In genomic region chr1:43186334-43186733, GRCm38 (mm10) we compare ENCODE assay signal across 27 mouse cellular contexts. TPM values are rescaled to one million over a fixed set of nuclear protein-coding genes. Genes with fewer than 3 reads are reported as not detected.
DNase-seq lines count a peak whose midpoint lies in the region; ATAC-seq lines count a peak whose summit lies in the region.
"Had no signal": no experiment of that assay in that cellular context is flagged by ENCODE, and none has a peak within 500 bp of the region (broad histone marks: within the 10 kb centered on the region; RNA-seq: fewer than 3 reads in every experiment).

No protein-coding gene starts in this region.

- 0 out of 2 replicates have a peak overlapping the region, but pooled peaks have one; percentile 35 for H3K27ac ChIP-seq in hindbrain, embryonic 10.5 days
- H3K27ac ChIP-seq in hindbrain, embryonic 13.5 days: no peak overlapping the region
- no peak overlapping the region for H3K27ac ChIP-seq in embryonic facial prominence, embryonic 13.5 days
- H3K27ac ChIP-seq: forebrain, embryonic 10.5 days; heart, embryonic 13.5 days; hindbrain, embryonic 12.5 days; kidney, embryonic 15.5 days; left cerebral cortex, adult 2 months; limb, embryonic 15.5 days; liver, embryonic 15.5 days; lung, embryonic 15.5 days; neural tube, embryonic 13.5 days had no signal

- H3K27me3 ChIP-seq in hindbrain, embryonic 10.5 days (ENCODE audit: insufficient read depth, poor library complexity, severe bottlenecking): no peaks in the 10 kb centered on the region
- no peaks in the 10 kb centered on the region for H3K27me3 ChIP-seq in hindbrain, embryonic 13.5 days
- H3K27me3 ChIP-seq in embryonic facial prominence, embryonic 13.5 days: no peaks in the 10 kb centered on the region
- H3K27me3 ChIP-seq: heart, embryonic 13.5 days; hindbrain, embryonic 12.5 days; kidney, embryonic 15.5 days; limb, embryonic 15.5 days; liver, embryonic 15.5 days; lung, embryonic 15.5 days; neural tube, embryonic 13.5 days had no signal

- no peak overlapping the region for H3K4me2 ChIP-seq in hindbrain, embryonic 13.5 days
- no peak overlapping the region for H3K4me2 ChIP-seq in embryonic facial prominence, embryonic 13.5 days
- H3K4me2 ChIP-seq: heart, embryonic 13.5 days; hindbrain, embryonic 12.5 days; kidney, embryonic 15.5 days; limb, embryonic 15.5 days; liver, embryonic 15.5 days; lung, embryonic 15.5 days; neural tube, embryonic 13.5 days had no signal

- peak; percentile 67 for DNase-seq in heart, adult 11 months
- no peak for DNase-seq in heart, postnatal 25 days (ENCODE audit: low spot score)
- DNase-seq in hindbrain, embryonic 10.5 days (ENCODE audit: low spot score): peak; percentile 23
- DNase-seq in embryo, embryonic 10 days (ENCODE audit: low spot score): peak; percentile 20
- no peak for DNase-seq in layer of hippocampus, adult 8-10 months (ENCODE audit: low spot score in 2 of 2)
- DNase-seq: adrenal gland, postnatal 36 days; cerebellum, adult 9-10 months; forebrain, postnatal 0 days; gastrocnemius, postnatal 36 days; kidney, adult 11 months; left cerebral cortex, postnatal 4 days; lung, postnatal 4 days; right cerebral cortex, postnatal 4 days; thymus, postnatal 14 days had no signal

- no peak overlapping the region for H3K4me3 ChIP-seq in hindbrain, embryonic 10.5 days
- H3K4me3 ChIP-seq in hindbrain, embryonic 13.5 days: no peak overlapping the region
- H3K4me3 ChIP-seq in embryonic facial prominence, embryonic 13.5 days: no peak overlapping the region
- H3K4me3 ChIP-seq: forebrain, embryonic 10.5 days; heart, embryonic 13.5 days; hindbrain, embryonic 12.5 days; kidney, embryonic 15.5 days; left cerebral cortex, adult 2 months; limb, embryonic 15.5 days; liver, embryonic 15.5 days; lung, embryonic 15.5 days; neural tube, embryonic 13.5 days had no signal

- peaks cover 17% of the 10 kb centered on the region for H3K4me1 ChIP-seq in hindbrain, embryonic 10.5 days (replicated peaks)
- H3K4me1 ChIP-seq in hindbrain, embryonic 13.5 days (replicated peaks): no peaks in the 10 kb centered on the region
- no peaks in the 10 kb centered on the region for H3K4me1 ChIP-seq in embryonic facial prominence, embryonic 13.5 days
- H3K4me1 ChIP-seq: limb, embryonic 15.5 days; liver, embryonic 15.5 days; lung, embryonic 15.5 days had no signal

- no peaks in the 10 kb centered on the region for H3K9me3 ChIP-seq in hindbrain, embryonic 10.5 days
- no peaks in the 10 kb centered on the region for H3K9me3 ChIP-seq in hindbrain, embryonic 13.5 days
- no peaks in the 10 kb centered on the region for H3K9me3 ChIP-seq in embryonic facial prominence, embryonic 13.5 days
- H3K9me3 ChIP-seq: forebrain, embryonic 10.5 days; heart, embryonic 13.5 days; hindbrain, embryonic 12.5 days; kidney, embryonic 15.5 days; limb, embryonic 15.5 days; liver, embryonic 15.5 days; lung, embryonic 15.5 days; neural tube, embryonic 13.5 days had no signal

- no peaks in the 10 kb centered on the region for H3K36me3 ChIP-seq in hindbrain, embryonic 10.5 days
- H3K36me3 ChIP-seq in hindbrain, embryonic 13.5 days: no peaks in the 10 kb centered on the region
- H3K36me3 ChIP-seq in embryonic facial prominence, embryonic 13.5 days: no peaks in the 10 kb centered on the region
- H3K36me3 ChIP-seq: forebrain, embryonic 10.5 days; heart, embryonic 13.5 days; hindbrain, embryonic 12.5 days; kidney, embryonic 15.5 days; limb, embryonic 15.5 days; liver, embryonic 15.5 days; lung, embryonic 15.5 days; neural tube, embryonic 13.5 days had no signal

- WGBS in hindbrain, embryonic 10.5 days: 10% methylated on average over 7 of the region's 7 CpGs
- WGBS in hindbrain, embryonic 13.5 days: 5% methylated on average over 7 of the region's 7 CpGs
- WGBS in embryonic facial prominence, embryonic 13.5 days: 12% methylated on average over 7 of the region's 7 CpGs

- no peak overlapping the region for H3K9ac ChIP-seq in hindbrain, embryonic 13.5 days
- no peak overlapping the region for H3K9ac ChIP-seq in embryonic facial prominence, embryonic 13.5 days
- H3K9ac ChIP-seq: forebrain, postnatal 0 days; heart, embryonic 13.5 days; hindbrain, embryonic 12.5 days; kidney, embryonic 15.5 days; limb, embryonic 15.5 days; liver, embryonic 15.5 days; lung, embryonic 15.5 days; neural tube, embryonic 13.5 days had no signal

- intact Hi-C loops in heart, postnatal 25 days (cut with DNase I): no loop called here

- no peak for ATAC-seq in hindbrain, embryonic 13.5 days (ENCODE audit: low FRiP score)
- 0 out of 2 replicates have a peak, but pooled peaks have one; percentile 37 for ATAC-seq in embryonic facial prominence, embryonic 13.5 days (ENCODE audit: insufficient number of reproducible peaks, insufficient read depth, low FRiP score, low TSS enrichment, low read depth)
- ATAC-seq in erythroid progenitor cell, adult 5-6 weeks (replicated peaks; ENCODE audit: low FRiP score, poor library complexity, severe bottlenecking): no peak
- ATAC-seq: forebrain, postnatal 0 days had no signal

RNA-seq across cellular contexts. Expression of gene Fhl2, which starts 10.4 kb away (rescaled TPM):
- total RNA-seq in heart, postnatal 25 days (2021): 1,000 to 10,000 TPM; 2,139 to 2,275 TPM
- polyA plus RNA-seq in hindbrain, embryonic 10.5 days (2016; fragmentation: Nextera tagmentation; extraction: Ambion mirVana): 7.6 and 11.2 TPM in 2 replicates
- polyA plus RNA-seq in hindbrain, embryonic 13.5 days (2015; fragmentation: Nextera tagmentation; extraction: Ambion mirVana): 19.8 and 21.2 TPM in 2 replicates
- 13.3 TPM in 2 replicates for polyA plus RNA-seq in embryonic facial prominence, embryonic 13.5 days (2015; fragmentation: Nextera tagmentation; extraction: Ambion mirVana)
- total RNA-seq in erythroid progenitor cell, adult 5-6 weeks (2015; ENCODE audit: low replicate concordance): 1.7 TPM in 1 of 2 replicates, not detected in the other
- 0.39 TPM in 1 of 2 replicates, not detected in the other for total RNA-seq in erythroid progenitor cell, adult 5-6 weeks (2017; ENCODE audit: low replicate concordance)
- total RNA-seq in layer of hippocampus, adult 8-10 months (2022): 10 to 100 TPM; 32.1 to 48.0 (median 39.6) TPM
- total RNA-seq: megakaryocyte-erythroid progenitor cell, adult 5-6 weeks had no signal

Comparison
In these comparisons a context has a peak if more than half of its experiments do, and no peak if none do; other contexts are left out.
1. DNase-seq: peak in heart, adult 11 months (single experiment), hindbrain, embryonic 10.5 days (single experiment) and embryo, embryonic 10 days (single experiment); none in heart, postnatal 25 days (single experiment) and layer of hippocampus, adult 8-10 months (0 of 2).
2. RNA of gene Fhl2, which starts 10.4 kb away (total RNA-seq): 2,139 to 2,275 TPM in heart, postnatal 25 days; 32.1 to 48.0 TPM in layer of hippocampus, adult 8-10 months and 0.39 to 1.7 TPM in erythroid progenitor cell, adult 5-6 weeks; every median in the first group is over 10 times any median in the second.